In the genomic region with DNA sequence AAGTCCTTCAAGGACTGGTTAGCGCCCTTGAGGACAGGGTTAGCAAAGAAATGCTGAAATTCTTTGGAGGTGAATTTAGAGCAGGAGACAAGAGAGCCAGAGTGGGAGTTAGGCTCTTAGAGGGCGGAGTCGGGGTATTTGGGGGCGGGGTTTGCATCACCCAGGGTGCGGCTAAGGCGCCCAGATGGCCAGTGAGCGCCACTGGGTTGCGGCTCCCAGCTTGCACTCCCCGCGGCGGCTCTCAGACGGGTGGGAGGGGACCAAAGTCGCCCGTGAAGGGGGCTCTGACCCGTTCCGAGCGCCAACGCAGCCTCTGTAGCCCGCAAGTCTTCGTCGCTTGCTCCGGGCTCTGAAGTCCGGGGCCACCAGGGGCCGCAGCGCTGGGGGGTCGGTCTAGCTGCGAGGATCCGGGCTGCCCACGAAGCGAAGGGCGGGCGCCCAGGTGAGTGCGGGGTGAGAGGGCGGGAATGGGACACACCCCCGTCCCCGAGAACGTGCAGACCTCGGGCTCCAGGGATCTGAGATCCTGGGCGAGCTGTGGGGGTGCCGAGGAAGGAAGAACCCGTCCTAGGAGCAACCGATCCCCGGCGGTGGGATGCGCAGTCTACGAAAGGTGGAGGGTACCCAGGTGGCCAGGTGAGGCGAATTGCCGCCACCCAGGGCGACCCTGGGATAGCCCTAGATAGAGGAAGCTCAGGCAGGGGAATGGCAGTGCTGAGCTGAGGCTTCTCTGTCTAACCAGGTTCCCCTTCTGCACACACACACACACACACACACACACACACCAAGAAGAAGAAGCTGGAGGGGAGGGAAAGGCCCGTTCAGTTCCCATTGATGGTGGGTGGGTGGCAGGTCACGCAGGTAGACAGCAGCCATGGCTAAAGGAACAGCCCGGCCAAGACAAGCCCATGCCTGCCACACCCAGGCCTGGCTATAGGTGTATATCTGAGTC, we compare ENCODE assay signal across 9 mouse cellular contexts. TPM values are rescaled to one million over a fixed set of nuclear protein-coding genes. Genes with fewer than 3 reads are reported as not detected.
DNase-seq lines count a peak whose midpoint lies in the region; ATAC-seq and TF ChIP-seq lines count a peak whose summit lies in the region.
"Had no signal": no experiment of that assay in that cellular context is flagged by ENCODE, and none has a peak within 500 bp of the region (broad histone marks: within the 10 kb centered on the region; RNA-seq: fewer than 3 reads in every experiment).

A gene (plus strand): TSS at position 156 of the 952 bp plus-strand sequence.

- no peaks in the 10 kb centered on the region for H3K4me1 ChIP-seq in heart, adult 2 months (ENCODE audit: control insufficient read depth, insufficient read depth, low read length)
- no peaks in the 10 kb centered on the region for H3K4me1 ChIP-seq in kidney, adult 2 months (ENCODE audit: control insufficient read depth, insufficient read depth, low read length)
- H3K4me1 ChIP-seq in lung, embryonic 14.5 days (ENCODE audit: insufficient read depth) = 0 out of 2 replicates have a peak, but pooled peaks cover 7% of the 10 kb centered on the region
- H3K4me1 ChIP-seq in neural tube, embryonic 15.5 days = peaks cover 17% of the 10 kb centered on the region

- H3K36me3 ChIP-seq in heart, adult 2 months (ENCODE audit: control insufficient read depth, insufficient read depth, low read length) = no peaks in the 10 kb centered on the region
- H3K36me3 ChIP-seq in kidney, adult 2 months (ENCODE audit: control insufficient read depth, insufficient read depth, low read length) = no peaks in the 10 kb centered on the region
- H3K36me3 ChIP-seq in lung, embryonic 14.5 days (ENCODE audit: insufficient read depth) = no peaks in the 10 kb centered on the region
- no peaks in the 10 kb centered on the region for H3K36me3 ChIP-seq in neural tube, embryonic 15.5 days

- H3K4me2 ChIP-seq in lung, embryonic 14.5 days = peak within 1 kb of the TSS; percentile 82
- peak within 1 kb of the TSS; percentile 90 for H3K4me2 ChIP-seq in neural tube, embryonic 15.5 days

- WGBS in heart, adult 2 months = 3% methylated on average over 52 of the region's 52 CpGs
- 6% methylated on average over 52 of the region's 52 CpGs for WGBS in kidney, adult 2 months
- 1% methylated on average over 52 of the region's 52 CpGs for WGBS in lung, embryonic 14.5 days
- WGBS in neural tube, embryonic 15.5 days = 3% methylated on average over 51 of the region's 52 CpGs

- peak within 1 kb of the TSS; percentile 23; the same call in 1 of the 2 replicates for H3K27ac ChIP-seq in heart, adult 2 months
- H3K27ac ChIP-seq in kidney, adult 2 months (ENCODE audit: insufficient read depth, low read depth, low read length) = no peak within 1 kb of the TSS
- H3K27ac ChIP-seq in lung, embryonic 14.5 days (ENCODE audit: low read depth) = no peak within 1 kb of the TSS
- H3K27ac ChIP-seq in neural tube, embryonic 15.5 days (replicated peaks) = no peak within 1 kb of the TSS

- peak; percentile 82 for ATAC-seq in lung, embryonic 14.5 days (ENCODE audit: insufficient read depth)
- peak; percentile 57 for ATAC-seq in neural tube, embryonic 15.5 days (ENCODE audit: low FRiP score)

- peak within 1 kb of the TSS; percentile 30 for H3K4me3 ChIP-seq in heart, adult 2 months
- peak within 1 kb of the TSS; percentile 21; the same call in 1 of the 2 replicates for H3K4me3 ChIP-seq in kidney, adult 2 months (ENCODE audit: insufficient read depth, low read depth, low read length)
- peak within 1 kb of the TSS; percentile 44 for H3K4me3 ChIP-seq in lung, embryonic 14.5 days (ENCODE audit: low read depth, low read length)
- H3K4me3 ChIP-seq in neural tube, embryonic 15.5 days (replicated peaks) = peak within 1 kb of the TSS; percentile 45

- H3K79me2 ChIP-seq in heart, adult 2 months (replicated peaks; ENCODE audit: control insufficient read depth, insufficient read depth, low read length) = no peaks in the 10 kb centered on the region

- TF ChIP-seq CTCF in heart, adult 2 months (IDR thresholded peaks at IDR 0.05) = no peak
- no peak for TF ChIP-seq CTCF in kidney, adult 2 months (conservative IDR thresholded peaks at IDR 0.05; ENCODE audit: insufficient read depth, insufficient read length, low read depth, low read length)
- no peak for TF ChIP-seq CTCF in lung, embryonic 14.5 days (IDR thresholded peaks at IDR 0.05; ENCODE audit: low read depth)

- H3K9me3 ChIP-seq in lung, embryonic 14.5 days (ENCODE audit: low read depth, low read length) = no peaks in the 10 kb centered on the region
- H3K9me3 ChIP-seq in neural tube, embryonic 15.5 days (replicated peaks) = no peaks in the 10 kb centered on the region

- peak; percentile 32 for DNase-seq in layer of hippocampus, adult 11-12 months (ENCODE audit: low spot score)
- DNase-seq in layer of hippocampus, adult 8-10 months (ENCODE audit: low spot score in 2 of 2) = no peak
- DNase-seq in embryo, embryonic 10 days (ENCODE audit: low spot score) = peak; percentile 32
- DNase-seq in heart, adult 2 months = peak; percentile 69 to 74
- peak; percentile 41 for DNase-seq in kidney, adult 2 months
- DNase-seq in lung, embryonic 14.5 days = peak; percentile 60
- DNase-seq in urinary bladder, postnatal 25 days (ENCODE audit: low spot score) = peak; percentile 60

- H3K9ac ChIP-seq in heart, adult 2 months (ENCODE audit: low read depth, low read length) = peak within 1 kb of the TSS; percentile 30
- peak within 1 kb of the TSS; percentile 26 for H3K9ac ChIP-seq in lung, embryonic 14.5 days
- peak within 1 kb of the TSS; percentile 38; the same call in 1 of the 2 replicates for H3K9ac ChIP-seq in neural tube, embryonic 15.5 days (replicated peaks)

- peaks cover 9% of the 10 kb centered on the region for H3K27me3 ChIP-seq in heart, adult 2 months (ENCODE audit: control insufficient read depth, insufficient read depth, low read length)
- H3K27me3 ChIP-seq in kidney, adult 2 months (replicated peaks; ENCODE audit: control insufficient read depth, insufficient read depth, low read length) = 0 out of 2 replicates have a peak, but pooled peaks cover 1% of the 10 kb centered on the region
- H3K27me3 ChIP-seq in lung, embryonic 14.5 days (ENCODE audit: insufficient read depth, low read length) = peaks cover 44% of the 10 kb centered on the region
- H3K27me3 ChIP-seq in neural tube, embryonic 15.5 days (replicated peaks) = peaks cover 49% of the 10 kb centered on the region

- intact Hi-C loops in heart, adult 2 months (cut with DNase I) = no loop called here

- TF ChIP-seq POLR2A in heart, adult 2 months (IDR thresholded peaks at IDR 0.05; ENCODE audit: insufficient read depth, low read depth, low read length) = no peak
- TF ChIP-seq POLR2A in kidney, adult 2 months (IDR thresholded peaks at IDR 0.05; ENCODE audit: low read depth, low read length) = no peak

- no peak for TF ChIP-seq EP300 in heart, adult 2 months (IDR thresholded peaks at IDR 0.05; ENCODE audit: insufficient read depth, low read depth, low read length)

RNA-seq across cellular contexts. Expression of the gene that starts here (rescaled TPM):
- total RNA-seq in layer of hippocampus, adult 8-10 months (2022) = 1 to 10 TPM; 1.6 to 5.9 (median 3.6) TPM
- total RNA-seq in heart, adult 2 months (2021) = 1 to 10 TPM; 1.5 TPM
- polyA plus RNA-seq in heart, adult 2 months (2012; rRNA removed) = 1.9 and 2.9 TPM in 2 replicates
- polyA plus RNA-seq in kidney, adult 2 months (2012; rRNA removed) = 2.9 and 4.4 TPM in 2 replicates
- polyA plus RNA-seq in lung, embryonic 14.5 days (2014; fragmentation: Nextera tagmentation; extraction: Ambion mirVana) = 2.6 and 3.7 TPM in 2 replicates
- polyA plus RNA-seq in neural tube, embryonic 15.5 days (2015; fragmentation: Nextera tagmentation; extraction: Ambion mirVana) = 3.2 and 4.0 TPM in 2 replicates
- total RNA-seq: MEL had no signal

Comparison
In these comparisons a context has a peak if more than half of its experiments do, and no peak if none do; other contexts are left out.
1. DNase-seq: peak in layer of hippocampus, adult 11-12 months (single experiment), embryo, embryonic 10 days (single experiment), heart, adult 2 months (2 of 2), kidney, adult 2 months (single experiment), lung, embryonic 14.5 days (single experiment) and urinary bladder, postnatal 25 days (single experiment); none in layer of hippocampus, adult 8-10 months (0 of 2).
2. Peak in every context shown above with its lines, with median percentiles within 50 percentile points of each other: H3K4me3 ChIP-seq and H3K9ac ChIP-seq.